Comparison of ENCODE assay signal across 9 mouse cellular contexts in genomic region chr10:12694774-12695173, GRCm38 (mm10).
DNase-seq lines count a peak whose midpoint lies in the region; TF ChIP-seq lines count a peak whose summit lies in the region.
"Had no signal": no experiment of that assay in that cellular context is flagged by ENCODE, and none has a peak within 500 bp of the region (broad histone marks: within the 10 kb centered on the region; RNA-seq: fewer than 3 reads in every experiment).

No protein-coding gene starts in this region.

- DNase-seq in adrenal gland, postnatal 14 days = peak; percentile 23
- DNase-seq in adrenal gland, postnatal 4 days (ENCODE audit: low spot score in 2 of 2) = no peak
- DNase-seq in gastrocnemius, postnatal 14 days = peak; percentile 40
- peak; percentile 26 for DNase-seq in kidney, adult 9 months
- peak; percentile 69 for DNase-seq in lung, postnatal 36 days
- DNase-seq in left cerebral cortex, postnatal 4 days = no peak
- DNase-seq in layer of hippocampus, adult 2 months (ENCODE audit: low spot score in 2 of 2) = no peak
- no peak for DNase-seq in thymus, postnatal 14 days

- intact Hi-C loops in gastrocnemius, postnatal 14 days (cut with DNase I; ENCODE audit: low total_unique reads) = loop anchor here (5.0 kb wide), 1 partner anchor 303 kb away; no protein-coding TSS in a partner anchor
- intact Hi-C loops in left cerebral cortex, postnatal 4 days (cut with DNase I) = no loop called here

- H3K4me3 ChIP-seq in layer of hippocampus, adult 2 months = no peak overlapping the region
- H3K4me3 ChIP-seq: hindbrain, embryonic 13.5 days had no signal

- no peak overlapping the region for H3K27ac ChIP-seq in layer of hippocampus, adult 2 months
- H3K27ac ChIP-seq: hindbrain, embryonic 13.5 days had no signal

- TF ChIP-seq CTCF in layer of hippocampus, adult 2 months (conservative IDR thresholded peaks at IDR 0.05) = no peak

Comparison
In these comparisons a context has a peak if more than half of its experiments do, and no peak if none do; other contexts are left out.
1. DNase-seq: peak in adrenal gland, postnatal 14 days (single experiment), gastrocnemius, postnatal 14 days (single experiment), kidney, adult 9 months (single experiment) and lung, postnatal 36 days (single experiment); none in adrenal gland, postnatal 4 days (0 of 2), left cerebral cortex, postnatal 4 days (single experiment), layer of hippocampus, adult 2 months (0 of 2) and thymus, postnatal 14 days (single experiment).